Mouse (Mus musculus): ENCODE results near the gene Vps11.

- TF ChIP-seq CTCF (IDR thresholded peaks at IDR 0.05; ENCODE audit: low read depth, low read length) = no peak
- no peak for TF ChIP-seq POLR2A (IDR thresholded peaks at IDR 0.05; ENCODE audit: borderline replicate concordance, low read depth, low read length)
Observed at GRCm38 (mm10) chr9:44317452-44317851, 44.0 kb downstream of the Vps11 start.
